Mouse (Mus musculus) MEL (cell line): ENCODE data around the gene Paxbp1. TPM values are rescaled to one million over a fixed set of nuclear protein-coding genes. Genes with fewer than 3 reads are reported as not detected.

Source experiments
- DNase-seq: peaks from one replicate; pipeline ENCODE4 v3.0.0; 2011; ENCODE audit warnings: low read depth, low spot score
- H3K27ac ChIP-seq: 2 replicates; pipeline ENCODE4 v1.5.1; 2012; ENCODE audit warnings: low read depth, mild to moderate bottlenecking, control low read depth, low read length, moderate library complexity; ENCODE audit not compliant: control insufficient read depth
- H3K27me3 ChIP-seq, 2 experiments: fragments of 150-350 bp in 1 of 2; sonication (generic) in 1 of 2; 2 replicates each; pipeline ENCODE4 v1.6.1; 2012; ENCODE audit warnings: low read length in 2 of 2, mild to moderate bottlenecking in 2 of 2, improper control_type of control experiment in 1 of 2, moderate library complexity in 1 of 2; ENCODE audit not compliant: insufficient read depth in 2 of 2, control insufficient read depth in 1 of 2
- H3K36me3 ChIP-seq, 2 experiments: 2 replicates each; pipeline ENCODE4 v1.6.1; 2012 to 2014; ENCODE audit warnings: low read length in 2 of 2, improper control_type of control experiment in 1 of 2, inconsistent platforms in 1 of 2, mild to moderate bottlenecking in 1 of 2; ENCODE audit not compliant: insufficient read depth in 2 of 2, control insufficient read depth in 1 of 2
- H3K4me1 ChIP-seq, 2 experiments: fragments of 150-350 bp in 1 of 2; sonication (generic) in 1 of 2; 2 replicates each; pipeline ENCODE4 v1.6.1; 2012; ENCODE audit warnings: low read length in 2 of 2, improper control_type of control experiment in 1 of 2, mild to moderate bottlenecking in 1 of 2; ENCODE audit not compliant: insufficient read depth in 2 of 2, control insufficient read depth in 1 of 2
- H3K4me3 ChIP-seq, 2 experiments: fragments of 150-350 bp in 1 of 2; sonication (generic) in 1 of 2; 2 replicates each; pipeline ENCODE4 v1.5.1; 2012; ENCODE audit warnings: low read depth in 2 of 2, low read length in 2 of 2, mild to moderate bottlenecking in 2 of 2, moderate library complexity in 2 of 2, control low read depth in 1 of 2, improper control_type of control experiment in 1 of 2; ENCODE audit not compliant: control insufficient read depth in 1 of 2, insufficient read depth in 1 of 2
- H3K79me2 ChIP-seq: 2 replicates; pipeline ENCODE4 v1.6.1; 2012; ENCODE audit warnings: mild to moderate bottlenecking, low read length, moderate library complexity; ENCODE audit not compliant: control insufficient read depth, poor library complexity, insufficient read depth
- H3K9ac ChIP-seq: 2 replicates; pipeline ENCODE4 v1.6.1; 2012; ENCODE audit warnings: low read depth, mild to moderate bottlenecking, control low read depth, low read length, moderate library complexity; ENCODE audit not compliant: control insufficient read depth, poor library complexity, severe bottlenecking
- H3K9me3 ChIP-seq: fragments of 150-350 bp; sonication (generic); replicated peaks from 2 replicates; pipeline ENCODE4 v1.6.1; 2012; ENCODE audit warnings: mild to moderate bottlenecking, low read length, improper control_type of control experiment, moderate library complexity; ENCODE audit not compliant: insufficient read depth
- BHLHE40 ChIP-seq: IDR thresholded peaks from 2 replicates; pipeline ENCODE4 v1.6.1; 2012; ENCODE audit warnings: low read depth, mild to moderate bottlenecking, inconsistent platforms, low read length, improper control_type of control experiment, borderline replicate concordance
- CHD2 ChIP-seq: IDR thresholded peaks from 2 replicates; pipeline ENCODE4 v1.6.1; 2011; ENCODE audit warnings: low read length, improper control_type of control experiment
- ELF1 ChIP-seq: IDR thresholded peaks from 2 replicates; pipeline ENCODE4 v1.6.1; 2014; ENCODE audit warnings: low read depth, mild to moderate bottlenecking, inconsistent platforms, low read length, improper control_type of control experiment, moderate library complexity
- EP300 ChIP-seq, 2 experiments: IDR thresholded peaks; 2 replicates each; pipeline ENCODE4 v1.6.1; 2011; ENCODE audit warnings: improper control_type of control experiment in 2 of 2, low read length in 2 of 2, low read depth in 1 of 2, mild to moderate bottlenecking in 1 of 2
- ETS1 ChIP-seq: IDR thresholded peaks from 2 replicates; pipeline ENCODE4 v1.6.1; 2012; ENCODE audit warnings: low read depth, mild to moderate bottlenecking, inconsistent platforms, low read length, improper control_type of control experiment, moderate library complexity
- GATA1 ChIP-seq: IDR thresholded peaks from 2 replicates; pipeline ENCODE4 v1.6.1; 2011; ENCODE audit warnings: low read depth, low read length, improper control_type of control experiment
- KAT2A ChIP-seq: conservative IDR thresholded peaks from 2 replicates; pipeline ENCODE4 v1.6.1; 2012; ENCODE audit warnings: low read depth, low read length, improper control_type of control experiment, inconsistent platforms
- MAX ChIP-seq: IDR thresholded peaks from 2 replicates; pipeline ENCODE4 v1.6.1; 2011; ENCODE audit warnings: low read length, improper control_type of control experiment
- MEF2A ChIP-seq: IDR thresholded peaks from 2 replicates; pipeline ENCODE4 v1.6.1; 2014; ENCODE audit warnings: low read depth, mild to moderate bottlenecking, inconsistent platforms, low read length, improper control_type of control experiment; ENCODE audit not compliant: poor library complexity, insufficient replicate concordance, severe bottlenecking; ENCODE audit errors: extremely low read depth
- MXI1 ChIP-seq: IDR thresholded peaks from 2 replicates; pipeline ENCODE4 v1.6.1; 2011; ENCODE audit warnings: mild to moderate bottlenecking, low read depth, low read length, improper control_type of control experiment
- MYB ChIP-seq: IDR thresholded peaks from 2 replicates; pipeline ENCODE4 v1.6.1; 2011; ENCODE audit warnings: mild to moderate bottlenecking, low read depth, low read length, improper control_type of control experiment
- MYC ChIP-seq: IDR thresholded peaks from 2 replicates; pipeline ENCODE4 v1.6.1; 2011; ENCODE audit warnings: low read depth, mild to moderate bottlenecking, low read length, improper control_type of control experiment, moderate library complexity
- NRF1 ChIP-seq: IDR thresholded peaks from 2 replicates; pipeline ENCODE4 v1.6.1; 2014; ENCODE audit warnings: low read depth, mild to moderate bottlenecking, inconsistent platforms, low read length, improper control_type of control experiment, moderate library complexity; ENCODE audit not compliant: poor library complexity, insufficient read depth, severe bottlenecking
- POLR2A ChIP-seq, 2 experiments: IDR thresholded peaks; 2 replicates each; pipeline ENCODE4 v1.6.1; 2011 to 2012; ENCODE audit warnings: low read length in 2 of 2, mild to moderate bottlenecking in 2 of 2, control low read depth in 1 of 2, improper control_type of control experiment in 1 of 2, low read depth in 1 of 2, moderate library complexity in 1 of 2; ENCODE audit not compliant: control insufficient read depth in 1 of 2, insufficient read depth in 1 of 2, poor library complexity in 1 of 2
- POLR2AphosphoS5 ChIP-seq: IDR thresholded peaks from 2 replicates; pipeline ENCODE4 v1.6.1; 2012; ENCODE audit warnings: low read depth, borderline replicate concordance, mild to moderate bottlenecking, inconsistent platforms, low read length, moderate library complexity, mixed read lengths
- RAD21 ChIP-seq: IDR thresholded peaks from 2 replicates; pipeline ENCODE4 v1.6.1; 2011; ENCODE audit warnings: mild to moderate bottlenecking, low read depth, low read length, improper control_type of control experiment
- SIN3A ChIP-seq: IDR thresholded peaks from 2 replicates; pipeline ENCODE4 v1.6.1; 2012; ENCODE audit warnings: low read length, improper control_type of control experiment, inconsistent platforms
- USF2 ChIP-seq, 2 experiments: IDR thresholded peaks; 2 replicates each; pipeline ENCODE4 v1.6.1; 2011 to 2012; ENCODE audit warnings: improper control_type of control experiment in 2 of 2, low read length in 2 of 2, borderline replicate concordance in 1 of 2, inconsistent platforms in 1 of 2, low read depth in 1 of 2, mild to moderate bottlenecking in 1 of 2; ENCODE audit not compliant: insufficient read depth in 1 of 2
- ZKSCAN1 ChIP-seq: IDR thresholded peaks from 2 replicates; pipeline ENCODE4 v1.6.1; 2012; ENCODE audit warnings: low read depth, mild to moderate bottlenecking, inconsistent platforms, low read length, improper control_type of control experiment, moderate library complexity
- ZMIZ1 ChIP-seq: IDR thresholded peaks from 2 replicates; pipeline ENCODE4 v1.6.1; 2012; ENCODE audit warnings: low read depth, mild to moderate bottlenecking, inconsistent platforms, low read length, improper control_type of control experiment, moderate library complexity
- ZNF384 ChIP-seq: IDR thresholded peaks from 2 replicates; pipeline ENCODE4 v1.6.1; 2012; ENCODE audit warnings: low read depth, mild to moderate bottlenecking, inconsistent platforms, low read length, improper control_type of control experiment
- polyA plus RNA-seq, 2 experiments: library from polyadenylated mRNA; stranded (reverse) in 1 of 2; unstranded in 1 of 2; fragments of >175 nt in 1 of 2; fragments of >200 nt in 1 of 2; gene quantifications; 2 replicates each; pipeline versions ENCODE4 v1.2.1 to v1.2.4; 2012; ENCODE audit warnings: low replicate concordance in 2 of 2, low read depth in 1 of 2; ENCODE audit not compliant: insufficient read length in 2 of 2, insufficient read depth in 1 of 2, missing spikeins in 1 of 2
- total RNA-seq: library from RNA; depleted of rRNA; stranded (reverse); fragments of 300-350 nt; gene quantifications from 2 replicates; pipeline ENCODE4 v1.2.3, GENCODE M21; 2012

The Paxbp1 gene
- total and polyA plus RNA-seq, 3 experiments = 23.8 to 49.6 TPM; not detected in 1

- no peak for DNase-seq
Observed at GRCm38 (mm10) chr16:91064583-91065365, 20.4 kb upstream of the Paxbp1 start.

GRCm38 (mm10) chr16:91063786-91064185 is 19.4 kb upstream of the Paxbp1 start:
- H3K4me1 ChIP-seq = peaks cover 0 to 23% of the 10 kb centered on the region in 2 experiments; a peak in 3 of 4 replicates
- no peaks in the 10 kb centered on the region for H3K27me3 ChIP-seq
- no peak overlapping the region for H3K9ac ChIP-seq
- no peak for TF ChIP-seq RAD21
- no peak for TF ChIP-seq SIN3A
- no peak for TF ChIP-seq NRF1
- TF ChIP-seq EP300 (IDR thresholded peaks at IDR 0.05; ENCODE audit: low read depth in 1 of 2, low read length in 2 of 2) = peak; percentile 10 to 12; a peak in 1 of 4 replicates
- no peak for TF ChIP-seq MAX
- H3K27ac ChIP-seq = no peak overlapping the region
- H3K9me3 ChIP-seq = no peaks in the 10 kb centered on the region
- no peak for DNase-seq
- H3K36me3 ChIP-seq = 0 out of 4 replicates have a peak, but pooled peaks cover 0 to 4% of the 10 kb centered on the region in 2 experiments
- no peak overlapping the region for H3K4me3 ChIP-seq
- H3K79me2 ChIP-seq = no peaks in the 10 kb centered on the region

More at GRCm38 (mm10) chr16:91064583-91065365, 20.4 kb upstream of the Paxbp1 start:
- no peak for TF ChIP-seq ZKSCAN1
- no peak for TF ChIP-seq CHD2
- no peak for TF ChIP-seq POLR2A (IDR thresholded peaks at IDR 0.05; ENCODE audit: control insufficient read depth in 1 of 2, insufficient read depth in 1 of 2, low read depth in 1 of 2, low read length in 2 of 2, poor library complexity in 1 of 2)
- Histone ChIP-seq H3K27ac (no peak overlapping the region), H3K79me2 (no peaks in the 10 kb centered on the region), H3K4me3 (no peak overlapping the region), H3K27me3 (no peaks in the 10 kb centered on the region), H3K9me3 (no peaks in the 10 kb centered on the region), H3K4me1 (peaks cover 0 to 23% of the 10 kb centered on the region in 2 experiments; a peak in 3 of 4 replicates), H3K9ac (no peak overlapping the region), H3K36me3 (0 out of 4 replicates have a peak, but pooled peaks cover 0 to 4% of the 10 kb centered on the region in 2 experiments)

- peak; percentile 65 for DNase-seq
- H3K36me3 ChIP-seq = peaks cover 0 to 7% of the 10 kb centered on the region in 2 experiments; a peak in 2 of 4 replicates
- no peak overlapping the region for H3K4me3 ChIP-seq
- H3K9ac ChIP-seq = no peak overlapping the region
- no peaks in the 10 kb centered on the region for H3K27me3 ChIP-seq
- no peaks in the 10 kb centered on the region for H3K9me3 ChIP-seq
- no peak overlapping the region for H3K27ac ChIP-seq
- peaks cover 3 to 29% of the 10 kb centered on the region in 2 experiments for H3K4me1 ChIP-seq
- no peaks in the 10 kb centered on the region for H3K79me2 ChIP-seq
- TF ChIP-seq KAT2A (no peak), MXI1 (no peak), ZNF384 (no peak), GATA1 (peak; percentile 64), NRF1 (no peak), ELF1 (no peak), MEF2A (no peak), RAD21 (no peak), MYB (no peak), BHLHE40 (no peak), USF2 (IDR thresholded peaks at IDR 0.05; ENCODE audit: borderline replicate concordance in 1 of 2, insufficient read depth in 1 of 2, low read depth in 1 of 2, low read length in 2 of 2) (no peak), ZMIZ1 (no peak), MYC (no peak), MAX (no peak), POLR2AphosphoS5 (no peak), ETS1 (0 out of 2 replicates have a peak, but pooled peaks have one; percentile 28)
Observed at GRCm38 (mm10) chr16:91061531-91062318, 17.4 kb upstream of the Paxbp1 start.
